Mouse (Mus musculus): ENCODE results near the gene Zc3h12c. TPM values are rescaled to one million over a fixed set of nuclear protein-coding genes. Genes with fewer than 3 reads are reported as not detected.

The Zc3h12c gene
- polyA plus RNA-seq (2015; fragmentation: Nextera tagmentation; extraction: Ambion mirVana) = 2.0 and 2.3 TPM in 2 replicates

DNA sequence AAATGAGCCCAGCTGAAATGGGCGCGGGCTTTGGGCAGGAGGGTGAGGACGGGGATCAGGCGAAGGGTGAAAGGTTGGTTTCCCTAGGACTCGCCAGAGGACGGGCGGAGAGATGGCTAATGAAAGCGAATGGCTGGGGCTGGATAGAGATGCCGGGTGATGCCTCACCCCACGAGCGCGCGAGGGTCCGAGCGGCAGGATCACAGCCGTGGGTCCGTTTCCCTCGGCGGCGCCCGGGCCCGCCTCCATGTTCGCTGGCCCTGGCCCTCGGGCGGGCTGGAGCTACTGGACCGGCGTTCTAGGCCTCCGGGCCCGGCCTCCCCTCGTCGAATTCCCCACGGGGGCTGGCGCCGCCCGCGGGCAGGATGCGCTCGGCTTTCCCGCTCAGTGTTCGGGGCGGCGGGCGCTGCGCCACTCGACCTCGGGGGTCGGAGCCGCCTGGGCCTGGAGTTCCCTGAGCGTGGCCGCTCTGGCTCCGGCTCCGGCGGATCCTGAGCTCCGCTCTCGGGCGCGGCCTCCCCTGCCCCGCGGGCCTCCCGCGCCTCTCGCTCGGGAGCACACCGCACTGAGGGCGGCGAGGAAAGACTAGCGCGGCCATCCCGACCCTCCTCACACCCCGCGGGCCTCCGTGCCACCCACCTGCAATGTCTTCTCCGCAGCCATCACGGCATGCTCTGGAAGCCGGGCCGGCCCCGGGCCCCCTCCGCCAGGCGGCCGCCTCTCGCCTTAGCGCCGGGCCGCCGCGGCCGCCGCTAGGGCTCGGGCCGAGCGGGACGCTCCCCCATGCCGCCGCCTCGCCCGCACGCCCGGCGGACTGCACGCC is at the start of gene Zc3h12c:
Zc3h12c (minus strand) TSS at position 710 of the 823 bp plus-strand sequence.
- no peak; the same call in 1 of the 2 replicates for TF ChIP-seq CTCF (IDR thresholded peaks at IDR 0.05)
- Histone ChIP-seq H3K4me1 (ENCODE audit: insufficient read depth, low read depth, low read length) (peaks cover 6% of the 10 kb centered on the region; the same call in 1 of the 2 replicates), H3K27ac (ENCODE audit: low read length) (peak within 1 kb of the TSS; percentile 92), H3K4me2 (replicated peaks; ENCODE audit: low read depth, low read length) (peak within 1 kb of the TSS; percentile 84), H3K27me3 (replicated peaks; ENCODE audit: insufficient read depth, low read length) (no peaks in the 10 kb centered on the region), H3K9me3 (ENCODE audit: low read length) (no peaks in the 10 kb centered on the region), H3K36me3 (ENCODE audit: insufficient read depth, low read length) (no peaks in the 10 kb centered on the region), H3K4me3 (ENCODE audit: low read depth, low read length) (peak within 1 kb of the TSS; percentile 85), H3K9ac (replicated peaks; ENCODE audit: low read depth) (peak within 1 kb of the TSS; percentile 91)
- DNase-seq (ENCODE audit: low spot score) (peak; percentile 65), ATAC-seq (peak; percentile 82)
- WGBS = under 1% methylated on average over 60 of the region's 100 CpGs

DNA sequence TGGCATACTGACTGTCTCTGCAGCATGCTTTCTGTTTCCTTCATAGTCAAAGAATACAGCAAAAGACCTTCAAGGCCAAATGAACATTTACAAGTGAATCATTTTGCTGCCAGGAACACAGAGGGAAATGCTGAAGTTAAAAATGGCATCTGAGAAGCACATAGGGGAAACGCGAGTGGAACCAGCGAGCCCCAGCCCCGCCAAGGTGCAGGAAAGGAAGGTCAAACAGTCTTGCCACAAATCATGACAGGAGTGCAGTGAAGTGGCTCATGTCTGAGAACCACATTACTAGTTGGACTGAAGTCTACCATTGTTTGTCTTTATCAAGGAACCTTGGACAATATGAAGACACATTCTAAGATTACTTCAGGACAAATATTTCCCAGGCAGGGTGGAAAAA is 49.3 kb upstream of the Zc3h12c start:
- no peak for TF ChIP-seq CTCF (IDR thresholded peaks at IDR 0.05)
- TF ChIP-seq EP300 (IDR thresholded peaks at IDR 0.05) = no peak
- Histone ChIP-seq H3K36me3 (ENCODE audit: insufficient read depth, low read length) (no peaks in the 10 kb centered on the region), H3K4me1 (ENCODE audit: insufficient read depth, low read depth, low read length) (no peaks in the 10 kb centered on the region), H3K27ac (ENCODE audit: low read length) (no peak overlapping the region), H3K27me3 (replicated peaks; ENCODE audit: insufficient read depth, low read length) (no peaks in the 10 kb centered on the region), H3K9ac (replicated peaks; ENCODE audit: low read depth) (no peak overlapping the region), H3K9me3 (ENCODE audit: low read length) (no peaks in the 10 kb centered on the region), H3K4me3 (ENCODE audit: low read depth, low read length) (no peak overlapping the region), H3K4me2 (replicated peaks; ENCODE audit: low read depth, low read length) (no peak overlapping the region)
- ATAC-seq = no peak
- DNase-seq (ENCODE audit: low spot score) = no peak
- 31% methylated on average over 4 of the region's 4 CpGs for WGBS

DNA sequence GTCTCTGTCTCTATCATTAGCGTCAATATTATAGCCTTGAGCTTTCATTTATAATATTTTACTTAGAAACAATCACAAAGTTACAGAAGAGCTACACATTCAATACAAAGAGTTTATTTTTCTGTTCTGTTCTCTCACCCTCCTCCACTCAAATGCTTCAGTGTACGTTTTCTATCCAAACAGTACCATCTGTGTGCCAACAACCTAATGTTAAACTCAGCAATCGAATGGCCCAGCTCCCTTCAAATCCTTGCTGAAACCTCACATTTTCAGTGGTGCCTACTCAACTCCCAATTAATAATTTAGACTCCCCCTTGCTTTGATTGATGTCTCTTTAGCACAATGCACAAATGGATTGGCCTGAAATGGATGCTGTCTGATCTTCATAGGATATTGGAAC is 46.9 kb upstream of the Zc3h12c start:
- 70% methylated on average over 3 of the region's 3 CpGs for WGBS
- TF ChIP-seq EP300 (IDR thresholded peaks at IDR 0.05) (no peak), CTCF (IDR thresholded peaks at IDR 0.05) (no peak)
- Histone ChIP-seq H3K9me3 (ENCODE audit: low read length) (no peaks in the 10 kb centered on the region), H3K4me1 (ENCODE audit: insufficient read depth, low read depth, low read length) (no peaks in the 10 kb centered on the region), H3K4me3 (ENCODE audit: low read depth, low read length) (no peak overlapping the region), H3K36me3 (ENCODE audit: insufficient read depth, low read length) (no peaks in the 10 kb centered on the region), H3K27me3 (replicated peaks; ENCODE audit: insufficient read depth, low read length) (no peaks in the 10 kb centered on the region), H3K27ac (ENCODE audit: low read length) (no peak overlapping the region), H3K4me2 (replicated peaks; ENCODE audit: low read depth, low read length) (no peak overlapping the region), H3K9ac (replicated peaks; ENCODE audit: low read depth) (no peak overlapping the region)
- ATAC-seq (no peak), DNase-seq (ENCODE audit: low spot score) (no peak)

DNA sequence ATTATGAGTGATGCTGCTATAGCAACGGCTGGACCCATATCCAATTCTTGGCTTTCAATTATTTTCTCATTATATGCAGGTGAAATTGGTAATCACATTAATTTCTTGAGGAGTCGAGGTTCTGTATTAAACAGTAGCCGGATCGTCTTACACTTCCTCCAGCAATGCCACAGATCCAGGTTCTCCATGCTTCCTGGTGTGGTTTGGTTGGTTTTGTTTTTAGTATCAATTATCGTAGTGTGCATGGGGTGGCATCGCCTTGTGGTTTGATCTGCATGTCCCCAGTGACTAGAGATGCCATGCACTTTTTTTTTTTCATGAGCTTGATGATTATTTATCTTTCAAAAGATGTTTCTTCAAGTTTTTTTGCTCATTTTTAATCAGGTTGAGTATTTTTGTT is 44.0 kb upstream of the Zc3h12c start:
- Histone ChIP-seq H3K9ac (replicated peaks; ENCODE audit: low read depth) (no peak overlapping the region), H3K4me1 (ENCODE audit: insufficient read depth, low read depth, low read length) (no peaks in the 10 kb centered on the region), H3K4me2 (replicated peaks; ENCODE audit: low read depth, low read length) (no peak overlapping the region), H3K36me3 (ENCODE audit: insufficient read depth, low read length) (no peaks in the 10 kb centered on the region), H3K27ac (ENCODE audit: low read length) (no peak overlapping the region), H3K27me3 (replicated peaks; ENCODE audit: insufficient read depth, low read length) (no peaks in the 10 kb centered on the region), H3K4me3 (ENCODE audit: low read depth, low read length) (no peak overlapping the region), H3K9me3 (ENCODE audit: low read length) (no peaks in the 10 kb centered on the region)
- ATAC-seq (no peak), DNase-seq (ENCODE audit: low spot score) (no peak)
- TF ChIP-seq CTCF (IDR thresholded peaks at IDR 0.05) (no peak), EP300 (IDR thresholded peaks at IDR 0.05) (no peak)
- WGBS = 87% methylated on average over 6 of the region's 6 CpGs

DNA sequence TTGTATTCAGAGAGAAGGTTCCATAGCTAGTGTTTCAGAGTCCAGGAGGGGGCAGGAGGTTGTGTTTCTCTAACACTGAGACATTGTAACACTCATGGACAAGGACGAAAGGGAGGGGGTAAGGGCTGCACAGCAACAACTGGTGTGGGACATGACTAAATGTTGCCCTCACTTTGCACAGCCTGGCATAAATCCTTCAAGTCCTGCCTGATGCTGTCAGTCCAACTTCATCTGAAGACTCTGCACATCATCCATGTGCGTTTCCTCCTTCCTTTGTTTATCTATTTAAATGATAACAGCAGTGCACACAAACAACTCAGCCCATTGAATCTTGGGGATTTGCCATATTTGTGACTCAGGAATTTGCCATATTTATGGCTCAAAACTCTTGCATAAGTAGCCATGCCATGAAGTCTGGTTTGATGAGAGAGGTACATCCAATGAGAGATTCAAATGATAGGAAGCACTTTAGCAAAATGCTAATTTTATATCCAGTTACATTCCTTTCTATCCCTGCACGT is 40.2 kb upstream of the Zc3h12c start:
- no peaks in the 10 kb centered on the region for H3K27me3 ChIP-seq (replicated peaks; ENCODE audit: insufficient read depth, low read length)
- H3K9me3 ChIP-seq (ENCODE audit: low read length) = no peaks in the 10 kb centered on the region
- 47% methylated on average over 3 of the region's 3 CpGs for WGBS
- DNase-seq (ENCODE audit: low spot score) (no peak), ATAC-seq (no peak)
- no peak overlapping the region for H3K27ac ChIP-seq (ENCODE audit: low read length)
- H3K4me3 ChIP-seq (ENCODE audit: low read depth, low read length) = no peak overlapping the region
- H3K4me2 ChIP-seq (replicated peaks; ENCODE audit: low read depth, low read length) = no peak overlapping the region
- no peak overlapping the region for H3K9ac ChIP-seq (replicated peaks; ENCODE audit: low read depth)
- H3K36me3 ChIP-seq (ENCODE audit: insufficient read depth, low read length) = no peaks in the 10 kb centered on the region
- TF ChIP-seq CTCF (IDR thresholded peaks at IDR 0.05) = no peak
- no peak for TF ChIP-seq EP300 (IDR thresholded peaks at IDR 0.05)
- H3K4me1 ChIP-seq (ENCODE audit: insufficient read depth, low read depth, low read length) = no peaks in the 10 kb centered on the region

DNA sequence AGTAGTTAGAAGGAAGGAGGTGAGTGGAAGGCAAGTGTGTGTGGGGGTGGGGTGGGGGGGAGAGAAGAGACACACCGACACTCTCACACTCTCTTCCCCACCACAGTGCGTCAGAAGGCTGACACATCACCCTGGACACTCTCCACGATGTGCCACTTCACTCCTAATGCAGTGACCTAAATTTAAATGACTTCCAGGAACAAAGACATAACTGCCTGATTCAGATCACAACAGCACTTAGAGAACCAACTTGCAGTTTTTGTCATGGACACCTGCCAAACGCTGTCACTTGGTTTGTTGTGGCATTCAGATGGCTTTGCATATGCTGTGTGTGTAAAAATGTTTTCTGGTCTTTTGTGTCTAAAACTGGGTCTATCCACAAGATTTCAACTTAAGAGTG is 34.8 kb upstream of the Zc3h12c start:
- Histone ChIP-seq H3K36me3 (ENCODE audit: insufficient read depth, low read length) (no peaks in the 10 kb centered on the region), H3K4me2 (replicated peaks; ENCODE audit: low read depth, low read length) (no peak overlapping the region), H3K27ac (ENCODE audit: low read length) (no peak overlapping the region), H3K9me3 (ENCODE audit: low read length) (no peaks in the 10 kb centered on the region), H3K9ac (replicated peaks; ENCODE audit: low read depth) (no peak overlapping the region), H3K27me3 (replicated peaks; ENCODE audit: insufficient read depth, low read length) (no peaks in the 10 kb centered on the region), H3K4me3 (ENCODE audit: low read depth, low read length) (no peak overlapping the region), H3K4me1 (ENCODE audit: insufficient read depth, low read depth, low read length) (no peaks in the 10 kb centered on the region)
- no peak for TF ChIP-seq EP300 (IDR thresholded peaks at IDR 0.05)
- TF ChIP-seq CTCF (IDR thresholded peaks at IDR 0.05) = no peak
- peak; percentile 57 for ATAC-seq
- WGBS = 48% methylated on average over 4 of the region's 4 CpGs
- DNase-seq (ENCODE audit: low spot score) = peak; percentile 12

Measured in lung, postnatal 0 days (tissue).